Mouse (Mus musculus): Measurements from ENCODE around the gene Mdga1. TPM values are rescaled to one million over a fixed set of nuclear protein-coding genes. Genes with fewer than 3 reads are reported as not detected.

The Mdga1 gene
- polyA plus RNA-seq, 1 experiment from 2014 or later: 10.6 TPM

DNA sequence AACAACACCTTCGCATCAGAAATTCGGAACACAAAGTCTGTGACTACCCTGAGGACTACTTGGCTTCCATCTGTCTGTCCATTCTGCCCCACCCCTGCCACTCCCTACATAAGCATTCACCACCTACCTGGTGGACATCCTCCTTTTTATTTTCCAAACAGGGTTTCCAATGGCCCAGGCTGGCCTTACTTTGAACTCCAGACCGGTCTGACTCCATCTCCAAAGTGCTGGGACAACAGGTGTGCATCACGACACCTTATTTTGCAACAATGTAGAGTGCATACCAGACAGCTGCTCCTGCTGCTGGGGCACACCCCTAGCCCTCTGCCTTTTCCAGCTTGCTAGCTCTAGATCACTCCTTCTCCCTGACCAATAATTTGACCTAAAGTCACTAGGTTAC is 115.1 kb downstream of the Mdga1 start:
- H3K9ac ChIP-seq (replicated peaks; ENCODE audit: low read depth, low read length): no peak overlapping the region
- no peak for ATAC-seq (ENCODE audit: low read depth)
- H3K4me2 ChIP-seq (ENCODE audit: low read depth, low read length): no peak overlapping the region
- H3K4me3 ChIP-seq (ENCODE audit: low read depth, low read length): no peak overlapping the region
- H3K9me3 ChIP-seq (ENCODE audit: control insufficient read depth, low read length): no peaks in the 10 kb centered on the region
- no peaks in the 10 kb centered on the region for H3K27me3 ChIP-seq (ENCODE audit: control insufficient read depth, insufficient read depth, low read length)
- H3K36me3 ChIP-seq (ENCODE audit: control insufficient read depth, insufficient read depth, low read length): no peaks in the 10 kb centered on the region
- no peaks in the 10 kb centered on the region for H3K4me1 ChIP-seq (ENCODE audit: control insufficient read depth, insufficient read depth, low read length)
- no peak overlapping the region for H3K27ac ChIP-seq (ENCODE audit: low read depth, low read length)
- WGBS: 100% methylated on average over 4 of the region's 4 CpGs

DNA sequence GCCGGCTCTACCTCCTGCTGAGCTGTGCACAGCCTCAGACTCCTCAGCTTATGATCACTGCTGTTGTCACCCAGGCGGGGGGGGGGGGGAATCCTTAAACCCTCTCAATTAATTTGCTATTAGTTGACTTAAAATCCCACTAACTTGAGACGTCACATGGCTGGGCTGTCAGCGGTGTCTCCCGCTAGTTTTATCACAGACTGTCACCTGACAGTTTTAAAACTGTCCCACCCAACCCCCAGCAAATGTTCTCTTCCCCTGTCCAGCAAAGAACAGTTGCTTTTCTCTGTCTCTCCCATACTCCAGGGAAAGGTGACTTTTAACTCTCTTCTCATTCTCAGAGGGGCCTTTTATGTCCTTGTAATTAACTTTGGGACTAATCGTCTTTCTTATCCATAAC is 115.5 kb downstream of the Mdga1 start:
- WGBS: 71% methylated on average over 6 of the region's 6 CpGs
- Histone ChIP-seq H3K27me3 (ENCODE audit: control insufficient read depth, insufficient read depth, low read length) (no peaks in the 10 kb centered on the region), H3K36me3 (ENCODE audit: control insufficient read depth, insufficient read depth, low read length) (no peaks in the 10 kb centered on the region), H3K4me1 (ENCODE audit: control insufficient read depth, insufficient read depth, low read length) (no peaks in the 10 kb centered on the region), H3K4me3 (ENCODE audit: low read depth, low read length) (no peak overlapping the region), H3K27ac (ENCODE audit: low read depth, low read length) (no peak overlapping the region), H3K9me3 (ENCODE audit: control insufficient read depth, low read length) (no peaks in the 10 kb centered on the region), H3K9ac (replicated peaks; ENCODE audit: low read depth, low read length) (no peak overlapping the region), H3K4me2 (ENCODE audit: low read depth, low read length) (no peak overlapping the region)
- ATAC-seq (ENCODE audit: low read depth): no peak

DNA sequence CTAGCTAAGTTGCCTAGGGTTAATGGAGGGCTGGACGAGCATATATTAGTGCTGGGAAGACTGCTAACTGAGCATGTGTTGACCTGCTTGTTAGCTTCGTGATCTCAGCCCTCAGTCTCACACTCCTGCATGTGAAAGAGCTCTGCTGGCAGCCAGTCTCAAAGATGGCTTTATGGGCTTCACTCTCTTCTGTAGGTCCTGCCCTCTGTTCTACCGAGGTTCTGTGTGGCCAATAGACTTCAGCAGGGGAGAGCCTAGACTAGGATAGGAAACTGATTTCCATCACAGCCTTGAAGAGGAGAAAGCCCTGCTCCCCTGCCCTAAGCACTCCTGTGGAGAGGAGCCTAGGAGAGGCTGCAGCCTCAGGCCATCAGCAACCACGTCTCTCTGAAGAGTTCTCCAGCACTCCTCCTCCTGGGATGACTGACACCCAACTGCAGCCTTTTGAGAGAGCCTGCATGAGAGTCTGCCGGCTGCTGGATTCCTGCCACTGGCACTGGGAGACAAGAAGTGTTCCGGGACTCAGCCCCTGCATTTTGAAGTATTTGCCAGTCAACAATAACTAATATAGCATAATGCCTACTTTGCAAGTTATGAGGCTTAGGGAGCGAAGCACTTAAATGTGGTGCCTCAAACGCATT is 116.9 kb downstream of the Mdga1 start:
- Histone ChIP-seq H3K27me3 (ENCODE audit: control insufficient read depth, insufficient read depth, low read length) (no peaks in the 10 kb centered on the region), H3K9ac (replicated peaks; ENCODE audit: low read depth, low read length) (no peak overlapping the region), H3K4me1 (ENCODE audit: control insufficient read depth, insufficient read depth, low read length) (no peaks in the 10 kb centered on the region), H3K4me3 (ENCODE audit: low read depth, low read length) (no peak overlapping the region), H3K4me2 (ENCODE audit: low read depth, low read length) (no peak overlapping the region), H3K9me3 (ENCODE audit: control insufficient read depth, low read length) (no peaks in the 10 kb centered on the region), H3K27ac (ENCODE audit: low read depth, low read length) (no peak overlapping the region), H3K36me3 (ENCODE audit: control insufficient read depth, insufficient read depth, low read length) (no peaks in the 10 kb centered on the region)
- ATAC-seq (ENCODE audit: low read depth): no peak
- 62% methylated on average over 8 of the region's 8 CpGs for WGBS

DNA sequence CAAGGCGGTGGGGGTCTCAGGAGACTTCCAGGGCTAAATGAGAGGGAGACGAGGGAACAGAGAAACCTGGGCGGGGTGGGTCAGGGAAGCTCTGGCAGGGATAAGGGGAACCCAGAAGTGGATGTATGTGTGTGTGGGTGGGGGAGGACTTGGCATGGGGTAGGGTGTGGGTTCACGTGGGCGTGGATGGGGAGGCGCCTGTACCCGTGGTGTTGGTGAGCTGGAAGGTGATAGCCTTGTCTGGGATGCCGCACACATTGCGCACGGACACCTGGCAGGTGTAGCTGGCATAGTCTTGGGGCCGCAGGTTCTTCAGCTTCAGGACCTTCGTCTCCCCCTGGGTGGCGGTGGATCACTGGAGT is 120.5 kb downstream of the Mdga1 start:
- Histone ChIP-seq H3K36me3 (ENCODE audit: control insufficient read depth, insufficient read depth, low read length) (no peaks in the 10 kb centered on the region), H3K4me2 (ENCODE audit: low read depth, low read length) (no peak overlapping the region), H3K9me3 (ENCODE audit: control insufficient read depth, low read length) (no peaks in the 10 kb centered on the region), H3K27me3 (ENCODE audit: control insufficient read depth, insufficient read depth, low read length) (no peaks in the 10 kb centered on the region), H3K4me3 (ENCODE audit: low read depth, low read length) (no peak overlapping the region), H3K27ac (ENCODE audit: low read depth, low read length) (no peak overlapping the region), H3K4me1 (ENCODE audit: control insufficient read depth, insufficient read depth, low read length) (no peaks in the 10 kb centered on the region), H3K9ac (replicated peaks; ENCODE audit: low read depth, low read length) (no peak overlapping the region)
- peak; percentile 34; the same call in 1 of the 2 replicates for ATAC-seq (ENCODE audit: low read depth)
- WGBS: 80% methylated on average over 13 of the region's 13 CpGs

DNA sequence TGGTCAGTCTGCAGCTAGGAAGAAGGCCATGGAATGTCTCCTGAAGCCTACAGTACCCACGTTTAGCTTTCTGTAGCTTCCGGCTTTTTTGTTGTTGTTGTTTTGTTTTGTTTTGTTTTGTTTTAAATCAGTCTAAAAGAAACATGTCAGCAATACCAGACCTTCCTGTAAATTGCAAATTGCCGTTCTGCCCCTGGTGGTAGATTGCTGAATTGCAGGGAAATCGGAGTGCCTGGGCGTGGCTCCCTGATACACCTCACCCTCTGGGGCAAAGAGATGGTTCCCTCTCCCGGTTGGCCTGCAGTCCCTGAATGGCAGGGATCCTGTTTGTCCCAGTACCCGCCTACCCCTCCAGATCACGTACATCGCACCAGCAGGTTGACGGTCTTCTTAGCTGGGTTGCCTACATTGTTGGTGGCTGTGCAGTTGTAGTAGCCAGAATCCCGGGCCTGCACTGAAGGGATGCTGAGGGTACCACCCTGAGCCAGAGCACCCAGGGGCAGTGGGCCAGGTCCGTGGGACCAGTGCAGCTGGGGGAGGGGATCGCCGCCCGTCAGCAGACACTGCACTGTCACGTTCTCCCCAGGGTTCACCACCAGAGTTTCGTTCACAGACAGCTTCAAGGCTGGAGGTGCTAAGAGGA is 121.0 kb downstream of the Mdga1 start:
- no peaks in the 10 kb centered on the region for H3K27me3 ChIP-seq (ENCODE audit: control insufficient read depth, insufficient read depth, low read length)
- no peaks in the 10 kb centered on the region for H3K9me3 ChIP-seq (ENCODE audit: control insufficient read depth, low read length)
- H3K4me3 ChIP-seq (ENCODE audit: low read depth, low read length): no peak overlapping the region
- no peak overlapping the region for H3K4me2 ChIP-seq (ENCODE audit: low read depth, low read length)
- peak; percentile 38; the same call in 1 of the 2 replicates for ATAC-seq (ENCODE audit: low read depth)
- WGBS: 24% methylated on average over 17 of the region's 17 CpGs
- no peaks in the 10 kb centered on the region for H3K4me1 ChIP-seq (ENCODE audit: control insufficient read depth, insufficient read depth, low read length)
- no peak overlapping the region for H3K9ac ChIP-seq (replicated peaks; ENCODE audit: low read depth, low read length)
- H3K36me3 ChIP-seq (ENCODE audit: control insufficient read depth, insufficient read depth, low read length): no peaks in the 10 kb centered on the region
- no peak overlapping the region for H3K27ac ChIP-seq (ENCODE audit: low read depth, low read length)

DNA sequence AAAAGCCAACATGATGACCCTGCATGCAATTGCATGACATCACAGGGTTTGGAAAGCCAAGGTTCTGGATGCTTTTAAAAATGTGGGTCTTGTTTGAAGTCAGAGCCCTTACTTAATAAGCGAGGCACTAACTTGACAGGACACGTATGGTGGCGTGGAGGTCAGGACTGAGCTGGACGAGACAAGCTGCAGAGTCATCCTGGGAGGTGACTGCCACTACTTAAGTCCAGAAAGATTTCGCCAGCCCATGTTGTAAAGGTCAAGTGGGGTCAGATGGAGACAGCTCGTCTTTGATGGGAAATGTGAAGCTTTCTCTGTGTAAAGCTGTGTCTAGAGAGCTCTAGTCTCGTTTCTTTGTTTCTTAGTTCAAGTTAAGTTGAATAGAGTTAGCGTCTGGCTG is 122.6 kb downstream of the Mdga1 start:
- ATAC-seq (ENCODE audit: low read depth): no peak
- Histone ChIP-seq H3K36me3 (ENCODE audit: control insufficient read depth, insufficient read depth, low read length) (no peaks in the 10 kb centered on the region), H3K27ac (ENCODE audit: low read depth, low read length) (no peak overlapping the region), H3K9me3 (ENCODE audit: control insufficient read depth, low read length) (no peaks in the 10 kb centered on the region), H3K9ac (replicated peaks; ENCODE audit: low read depth, low read length) (no peak overlapping the region), H3K4me3 (ENCODE audit: low read depth, low read length) (no peak overlapping the region), H3K4me2 (ENCODE audit: low read depth, low read length) (no peak overlapping the region), H3K27me3 (ENCODE audit: control insufficient read depth, insufficient read depth, low read length) (no peaks in the 10 kb centered on the region), H3K4me1 (ENCODE audit: control insufficient read depth, insufficient read depth, low read length) (no peaks in the 10 kb centered on the region)
- 54% methylated on average over 8 of the region's 8 CpGs for WGBS

DNA sequence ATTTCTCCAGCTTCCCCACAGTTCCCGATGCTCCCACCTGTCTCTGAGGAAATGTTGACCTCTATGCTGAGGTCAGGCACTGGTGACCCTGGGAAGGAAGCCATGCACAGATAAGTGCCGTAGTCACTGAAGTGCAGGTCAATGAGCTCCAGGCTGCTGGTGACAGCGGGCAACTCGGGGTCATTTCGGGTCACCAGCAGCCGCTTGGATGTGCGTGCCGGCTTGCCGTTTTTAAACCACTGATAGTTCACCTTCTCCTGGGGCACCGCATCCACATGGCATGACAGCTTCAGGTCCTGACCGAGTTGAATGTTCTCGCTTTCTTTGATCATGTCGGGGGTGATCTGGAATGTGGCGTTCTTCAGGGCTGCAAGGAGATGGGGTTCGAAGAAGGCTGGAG is 123.6 kb downstream of the Mdga1 start:
- no peak overlapping the region for H3K4me3 ChIP-seq (ENCODE audit: low read depth, low read length)
- no peaks in the 10 kb centered on the region for H3K9me3 ChIP-seq (ENCODE audit: control insufficient read depth, low read length)
- ATAC-seq (ENCODE audit: low read depth): no peak
- 74% methylated on average over 15 of the region's 15 CpGs for WGBS
- peaks cover 5% of the 10 kb centered on the region; the same call in 1 of the 2 replicates for H3K4me1 ChIP-seq (ENCODE audit: control insufficient read depth, insufficient read depth, low read length)
- H3K27me3 ChIP-seq (ENCODE audit: control insufficient read depth, insufficient read depth, low read length): no peaks in the 10 kb centered on the region
- H3K4me2 ChIP-seq (ENCODE audit: low read depth, low read length): no peak overlapping the region
- H3K36me3 ChIP-seq (ENCODE audit: control insufficient read depth, insufficient read depth, low read length): no peaks in the 10 kb centered on the region
- no peak overlapping the region for H3K9ac ChIP-seq (replicated peaks; ENCODE audit: low read depth, low read length)
- H3K27ac ChIP-seq (ENCODE audit: low read depth, low read length): no peak overlapping the region

DNA sequence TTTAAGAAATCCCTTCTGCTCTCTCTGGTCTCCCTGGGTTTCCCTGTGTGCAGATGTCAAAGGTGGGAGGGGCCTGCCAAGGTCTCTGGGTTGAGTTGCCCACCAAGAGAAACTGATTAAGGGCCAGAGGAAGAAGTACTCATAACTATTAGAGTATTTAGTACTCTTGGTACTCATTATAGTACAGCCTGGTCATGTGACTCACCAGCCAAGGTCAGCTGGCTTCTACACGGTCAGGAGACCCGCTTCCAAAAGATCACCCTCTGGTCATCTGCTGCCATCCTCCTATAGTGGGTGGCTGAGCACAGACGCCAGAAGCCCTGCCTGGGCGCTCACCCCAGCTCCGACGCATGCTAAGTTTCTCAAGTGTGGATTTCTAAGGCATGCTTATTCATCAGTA is 124.9 kb downstream of the Mdga1 start:
- H3K9ac ChIP-seq (replicated peaks; ENCODE audit: low read depth, low read length): no peak overlapping the region
- WGBS: 87% methylated on average over 6 of the region's 6 CpGs
- H3K4me1 ChIP-seq (ENCODE audit: control insufficient read depth, insufficient read depth, low read length): peaks cover 5% of the 10 kb centered on the region; the same call in 1 of the 2 replicates
- no peak overlapping the region for H3K4me2 ChIP-seq (ENCODE audit: low read depth, low read length)
- H3K27ac ChIP-seq (ENCODE audit: low read depth, low read length): no peak overlapping the region
- no peak overlapping the region for H3K4me3 ChIP-seq (ENCODE audit: low read depth, low read length)
- no peaks in the 10 kb centered on the region for H3K27me3 ChIP-seq (ENCODE audit: control insufficient read depth, insufficient read depth, low read length)
- ATAC-seq (ENCODE audit: low read depth): no peak
- no peaks in the 10 kb centered on the region for H3K9me3 ChIP-seq (ENCODE audit: control insufficient read depth, low read length)
- H3K36me3 ChIP-seq (ENCODE audit: control insufficient read depth, insufficient read depth, low read length): no peaks in the 10 kb centered on the region

DNA sequence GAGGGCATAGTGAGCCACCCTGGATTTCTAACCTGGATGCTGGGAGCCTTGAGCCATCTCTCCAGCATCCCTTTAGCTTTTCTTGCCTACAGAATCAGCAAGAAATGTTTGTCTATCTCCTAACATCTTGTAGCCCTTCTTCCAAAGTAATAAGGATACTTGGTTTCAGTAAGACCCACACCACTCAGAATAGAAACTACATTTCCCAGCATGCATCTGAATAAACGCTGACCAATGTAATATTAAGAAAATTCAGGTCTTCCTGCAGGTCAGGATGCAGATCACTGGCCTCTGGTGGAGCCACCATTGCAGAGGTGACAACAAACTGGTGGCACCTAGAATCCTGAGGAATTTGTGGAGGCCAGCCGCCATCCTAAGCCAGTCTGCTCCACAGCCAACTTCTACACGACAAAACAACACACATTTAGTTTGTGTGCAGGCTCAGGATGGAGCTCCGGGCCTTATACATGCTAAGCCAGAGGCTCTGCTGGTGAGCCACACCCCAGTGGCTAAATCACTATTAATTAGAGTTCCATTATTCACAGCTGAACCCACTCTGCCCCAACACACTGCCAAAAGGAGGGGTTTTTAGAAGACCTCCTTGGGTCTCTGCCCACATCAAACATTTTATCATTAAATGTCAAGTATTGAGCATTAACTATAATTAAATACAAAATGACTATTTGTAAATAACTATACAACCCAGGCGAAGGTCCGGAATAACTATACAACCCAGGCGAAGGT is 126.3 kb downstream of the Mdga1 start:
- ATAC-seq (ENCODE audit: low read depth): no peak
- H3K27me3 ChIP-seq (ENCODE audit: control insufficient read depth, insufficient read depth, low read length): no peaks in the 10 kb centered on the region
- 80% methylated on average over 7 of the region's 7 CpGs for WGBS
- H3K9ac ChIP-seq (replicated peaks; ENCODE audit: low read depth, low read length): no peak overlapping the region
- no peaks in the 10 kb centered on the region for H3K36me3 ChIP-seq (ENCODE audit: control insufficient read depth, insufficient read depth, low read length)
- H3K4me2 ChIP-seq (ENCODE audit: low read depth, low read length): no peak overlapping the region
- H3K4me3 ChIP-seq (ENCODE audit: low read depth, low read length): no peak overlapping the region
- H3K27ac ChIP-seq (ENCODE audit: low read depth, low read length): no peak overlapping the region
- peaks cover 5% of the 10 kb centered on the region; the same call in 1 of the 2 replicates for H3K4me1 ChIP-seq (ENCODE audit: control insufficient read depth, insufficient read depth, low read length)
- H3K9me3 ChIP-seq (ENCODE audit: control insufficient read depth, low read length): no peaks in the 10 kb centered on the region

All from neural tube, embryonic 14.5 days (tissue).